Mouse (Mus musculus): ENCODE measurements around the gene Mcrs1. TPM values are rescaled to one million over a fixed set of nuclear protein-coding genes. Genes with fewer than 3 reads are reported as not detected.

The Mcrs1 gene
- polyA plus RNA-seq, 1 experiment, result 99.1 TPM

GRCm38 (mm10) chr15:99223585-99224207 is 28.1 kb downstream of the Mcrs1 start:
- no peaks in the 10 kb centered on the region for H3K36me3 ChIP-seq (ENCODE audit: control insufficient read depth, insufficient read depth)
- TF ChIP-seq TCF12 (IDR thresholded peaks at IDR 0.05; ENCODE audit: insufficient read depth, poor library complexity, severe bottlenecking) (no peak), POLR2A (IDR thresholded peaks at IDR 0.05; ENCODE audit: insufficient read length, low read depth) (peak; percentile 23)
- no peak overlapping the region for H3ac ChIP-seq (ENCODE audit: control insufficient read depth, insufficient read length)
- H3K27me3 ChIP-seq (ENCODE audit: control insufficient read depth, insufficient read depth, insufficient read length), result peaks cover 91% of the 10 kb centered on the region
- peak overlapping the region; percentile 32 for H3K4me3 ChIP-seq
- peak overlapping the region; percentile 100 for H3K4me2 ChIP-seq (ENCODE audit: low read depth)
- H3K79me2 ChIP-seq (ENCODE audit: control insufficient read depth, insufficient read depth), result no peaks in the 10 kb centered on the region

- Histone ChIP-seq H3K4me2 (ENCODE audit: low read depth) (peak overlapping the region; percentile 100), H3K27me3 (ENCODE audit: control insufficient read depth, insufficient read depth, insufficient read length) (peaks cover 84% of the 10 kb centered on the region), H3K4me3 (peak overlapping the region; percentile 32), H3K79me2 (ENCODE audit: control insufficient read depth, insufficient read depth) (no peaks in the 10 kb centered on the region), H3ac (ENCODE audit: control insufficient read depth, insufficient read length) (no peak overlapping the region), H3K36me3 (ENCODE audit: control insufficient read depth, insufficient read depth) (no peaks in the 10 kb centered on the region)
- TF ChIP-seq E2F4 (IDR thresholded peaks at IDR 0.05; ENCODE audit: insufficient read depth) (no peak), POLR2A (IDR thresholded peaks at IDR 0.05; ENCODE audit: insufficient read length, low read depth) (no peak), TCF12 (IDR thresholded peaks at IDR 0.05; ENCODE audit: insufficient read depth, poor library complexity, severe bottlenecking) (no peak), SRF (IDR thresholded peaks at IDR 0.05; ENCODE audit: control insufficient read depth, insufficient read length, low read depth) (no peak), MYOD1 (IDR thresholded peaks at IDR 0.05; ENCODE audit: control insufficient read depth in 1 of 3, insufficient read length in 2 of 3, low read depth in 2 of 3) (no peak), MYOG (IDR thresholded peaks at IDR 0.05; ENCODE audit: control insufficient read depth in 1 of 3, insufficient read depth in 1 of 3, insufficient read length in 2 of 3, low read depth in 2 of 3) (no peak), POLR2AphosphoS2 (IDR thresholded peaks at IDR 0.05; ENCODE audit: insufficient read length, low read depth) (no peak), USF1 (IDR thresholded peaks at IDR 0.05; ENCODE audit: low read depth) (no peak), CEBPB (IDR thresholded peaks at IDR 0.05; ENCODE audit: insufficient read depth, poor library complexity, severe bottlenecking) (no peak), TCF3 (IDR thresholded peaks at IDR 0.05; ENCODE audit: insufficient read length, low read depth) (no peak), MAX (IDR thresholded peaks at IDR 0.05; ENCODE audit: low read depth) (no peak), REST (IDR thresholded peaks at IDR 0.05; ENCODE audit: insufficient read depth, insufficient read length) (no peak)
Observed at GRCm38 (mm10) chr15:99222794-99223584, 28.8 kb downstream of the Mcrs1 start.

GRCm38 (mm10) chr15:99221315-99221952 is 30.3 kb downstream of the Mcrs1 start:
- Histone ChIP-seq H3K4me3 (no peak overlapping the region), H3K36me3 (ENCODE audit: control insufficient read depth, insufficient read depth) (no peaks in the 10 kb centered on the region), H3K27me3 (ENCODE audit: control insufficient read depth, insufficient read depth, insufficient read length) (peaks cover 68% of the 10 kb centered on the region), H3ac (ENCODE audit: control insufficient read depth, insufficient read length) (no peak overlapping the region), H3K79me2 (ENCODE audit: control insufficient read depth, insufficient read depth) (no peaks in the 10 kb centered on the region), H3K4me2 (ENCODE audit: low read depth) (no peak overlapping the region)
- TF ChIP-seq REST (IDR thresholded peaks at IDR 0.05; ENCODE audit: insufficient read depth, insufficient read length), result no peak
- TF ChIP-seq POLR2AphosphoS2 (IDR thresholded peaks at IDR 0.05; ENCODE audit: insufficient read length, low read depth), result no peak
- TF ChIP-seq MAX (IDR thresholded peaks at IDR 0.05; ENCODE audit: low read depth), result no peak
- TF ChIP-seq CEBPB (IDR thresholded peaks at IDR 0.05; ENCODE audit: insufficient read depth, poor library complexity, severe bottlenecking), result no peak
- no peak for TF ChIP-seq TCF3 (IDR thresholded peaks at IDR 0.05; ENCODE audit: insufficient read length, low read depth)
- TF ChIP-seq TCF12 (IDR thresholded peaks at IDR 0.05; ENCODE audit: insufficient read depth, poor library complexity, severe bottlenecking), result no peak
- TF ChIP-seq USF1 (IDR thresholded peaks at IDR 0.05; ENCODE audit: low read depth), result no peak
- TF ChIP-seq MYOD1 (IDR thresholded peaks at IDR 0.05; ENCODE audit: control insufficient read depth in 1 of 3, insufficient read length in 2 of 3, low read depth in 2 of 3), result no peak
- no peak for TF ChIP-seq MYOG (IDR thresholded peaks at IDR 0.05; ENCODE audit: control insufficient read depth in 1 of 3, insufficient read depth in 1 of 3, insufficient read length in 2 of 3, low read depth in 2 of 3)
- no peak for TF ChIP-seq POLR2A (IDR thresholded peaks at IDR 0.05; ENCODE audit: insufficient read length, low read depth)
- no peak for TF ChIP-seq E2F4 (IDR thresholded peaks at IDR 0.05; ENCODE audit: insufficient read depth)
- no peak for TF ChIP-seq SRF (IDR thresholded peaks at IDR 0.05; ENCODE audit: control insufficient read depth, insufficient read length, low read depth)

- no peak for TF ChIP-seq MYOD1 (IDR thresholded peaks at IDR 0.05; ENCODE audit: control insufficient read depth in 1 of 3, insufficient read length in 2 of 3, low read depth in 2 of 3)
- no peak for TF ChIP-seq MYOG (IDR thresholded peaks at IDR 0.05; ENCODE audit: control insufficient read depth in 1 of 3, insufficient read depth in 1 of 3, insufficient read length in 2 of 3, low read depth in 2 of 3)
- no peak overlapping the region for H3ac ChIP-seq (ENCODE audit: control insufficient read depth, insufficient read length)
- H3K36me3 ChIP-seq (ENCODE audit: control insufficient read depth, insufficient read depth), result peaks cover 10% of the 10 kb centered on the region
- H3K79me2 ChIP-seq (ENCODE audit: control insufficient read depth, insufficient read depth), result no peaks in the 10 kb centered on the region
- no peak overlapping the region for H3K4me3 ChIP-seq
- peaks cover 30% of the 10 kb centered on the region for H3K27me3 ChIP-seq (ENCODE audit: control insufficient read depth, insufficient read depth, insufficient read length)
- H3K4me2 ChIP-seq (ENCODE audit: low read depth), result no peak overlapping the region
Observed at GRCm38 (mm10) chr15:99217630-99218029, 34.1 kb downstream of the Mcrs1 start.
